Mouse (Mus musculus) right cerebral cortex, adult 2 months (tissue): ENCODE measurements at regions not wholly inside any gene's neighbourhood (a gene's known extent, or its start where the extent isn't known, plus 50 kb on each side); places are given as distances from the start of the nearest gene placed in this dataset.
"Not testable (repeated sequence)": the region's sequence is repeated elsewhere in the genome, so short reads cannot be mapped to it uniquely, and the experiment has no call there.

Experiments
- DNase-seq, 2 experiments: peaks; one replicate each; pipeline ENCODE4 v3.0.0; 2021 to 2022; ENCODE audit warnings: low spot score in 2 of 2

DNA sequence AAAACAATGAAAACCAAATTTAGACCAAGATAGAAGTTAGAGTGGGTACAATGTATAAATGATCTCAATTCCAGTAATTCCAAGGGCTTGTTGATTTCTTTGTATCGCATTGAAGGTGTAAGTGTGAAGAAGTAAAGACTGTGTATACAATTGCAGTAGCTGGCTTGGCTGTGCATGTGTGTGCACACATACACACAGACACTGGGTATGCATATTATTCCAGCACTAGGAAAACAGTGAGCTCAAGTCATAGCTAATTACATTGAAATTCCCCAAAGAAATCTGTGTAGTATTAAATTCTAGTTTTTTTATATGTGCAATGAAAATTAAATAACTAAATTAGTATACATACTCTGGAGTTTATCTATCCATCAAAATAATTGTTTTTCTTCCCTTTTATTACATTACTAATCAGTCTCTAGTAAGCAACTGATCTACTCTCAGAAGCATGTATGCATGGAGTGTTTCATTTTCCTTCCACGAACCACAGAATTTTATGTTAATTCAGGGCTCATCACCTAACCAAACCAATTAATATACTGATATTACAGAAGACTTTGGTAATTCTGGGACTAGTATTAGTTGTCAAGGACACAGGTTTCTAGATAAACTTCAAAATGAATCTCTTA lies 56.5 kb downstream of the Gm8797 start:
- DNase-seq: no peak

DNA sequence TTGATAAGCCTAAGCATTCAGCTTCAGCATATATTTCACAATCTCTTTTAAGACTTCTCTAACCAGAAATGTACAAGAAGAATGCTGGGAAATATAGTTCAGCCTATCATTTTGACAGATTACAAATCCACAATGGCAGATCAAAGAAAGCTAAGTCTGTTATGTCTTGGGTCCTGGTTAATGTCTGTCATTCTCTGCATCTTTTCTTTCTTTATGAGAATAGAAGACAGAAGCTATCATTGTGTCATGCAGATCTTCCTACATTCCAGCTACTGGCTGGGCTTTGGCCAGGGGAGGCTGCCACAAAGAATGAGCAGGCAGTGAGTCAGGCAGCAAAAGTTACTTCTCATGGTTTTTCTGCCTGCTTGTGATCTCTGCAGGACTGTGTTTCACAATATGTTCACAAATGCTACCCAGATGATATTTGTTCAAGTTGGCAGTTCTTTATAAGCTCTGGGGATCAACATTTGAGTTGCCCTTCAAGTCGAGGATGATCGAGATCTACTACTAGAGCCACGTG lies 60.5 kb downstream of the Gm8797 start:
- no peak for DNase-seq

DNA sequence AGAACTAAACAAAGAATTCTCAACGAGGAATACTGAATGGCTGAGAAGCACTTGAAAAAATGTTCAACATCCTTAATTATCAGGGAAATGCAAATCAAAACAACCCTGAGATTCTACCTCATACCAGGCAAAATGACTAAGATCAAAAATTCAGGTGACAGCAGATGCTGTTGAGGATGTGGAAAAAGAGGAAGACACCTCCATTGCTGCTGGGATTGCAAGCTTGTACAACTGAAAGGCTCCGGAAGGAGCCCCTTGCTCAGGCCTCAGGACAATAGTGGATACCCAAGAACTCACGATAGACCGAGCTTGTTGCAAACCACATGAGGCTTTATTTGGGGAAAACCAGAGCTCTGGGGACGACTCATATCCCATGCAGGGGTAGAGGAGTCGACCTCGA lies 69.6 kb downstream of the Gm8797 start:
- not testable (repeated sequence) for DNase-seq

DNA sequence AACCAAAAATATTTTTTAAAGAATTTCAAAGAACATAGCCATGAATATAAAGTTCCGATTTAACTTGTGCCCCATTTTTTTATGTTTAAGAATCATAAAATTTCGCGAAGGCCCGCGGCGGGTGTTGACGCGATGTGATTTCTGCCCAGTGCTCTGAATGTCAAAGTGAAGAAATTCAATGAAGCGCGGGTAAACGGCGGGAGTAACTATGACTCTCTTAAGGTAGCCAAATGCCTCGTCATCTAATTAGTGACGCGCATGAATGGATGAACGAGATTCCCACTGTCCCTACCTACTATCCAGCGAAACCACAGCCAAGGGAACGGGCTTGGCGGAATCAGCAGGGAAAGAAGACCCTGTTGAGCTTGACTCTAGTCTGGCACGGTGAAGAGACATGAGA lies 109.6 kb downstream of the Gm8797 start:
- peak; percentile 100 for DNase-seq

DNA sequence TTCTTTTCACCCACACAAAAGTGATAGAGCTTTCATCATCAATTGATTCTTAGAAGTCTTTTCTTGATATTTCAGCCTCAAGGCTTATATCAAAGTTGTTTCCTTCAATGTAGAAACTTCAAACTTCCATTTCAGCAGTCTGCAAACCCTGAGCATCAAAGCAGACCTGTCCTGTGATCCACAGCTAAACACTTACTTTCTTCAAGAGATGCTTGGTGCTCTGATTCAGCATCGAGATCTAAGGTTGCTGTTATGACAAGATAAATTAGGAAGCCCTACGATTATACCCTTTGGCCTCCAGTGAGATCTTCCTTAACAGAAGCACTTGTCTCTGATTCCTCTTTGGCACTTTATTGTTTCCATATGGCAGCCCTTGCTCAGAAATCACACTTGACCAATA lies 119.8 kb downstream of the Gm8797 start:
- DNase-seq: no peak

DNA sequence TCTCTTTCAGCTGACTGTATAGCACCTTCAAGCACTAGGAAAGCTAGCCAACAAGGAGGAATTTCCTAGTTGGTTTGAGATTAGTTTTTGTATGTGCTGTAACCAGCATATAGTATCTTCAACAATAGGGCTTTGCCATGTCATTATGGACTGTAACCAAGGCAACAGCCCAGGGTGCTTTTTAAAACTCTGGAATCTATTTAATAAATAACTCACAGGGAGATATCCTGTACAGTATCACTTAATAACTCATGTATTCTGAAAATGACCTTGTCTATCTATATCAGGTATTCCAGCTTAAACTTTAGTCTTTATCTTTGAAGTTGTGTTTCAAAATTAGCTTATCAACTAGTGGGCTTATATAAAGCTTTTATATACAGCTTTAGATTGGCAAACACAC lies 128.5 kb downstream of the Gm8797 start:
- DNase-seq: no peak

DNA sequence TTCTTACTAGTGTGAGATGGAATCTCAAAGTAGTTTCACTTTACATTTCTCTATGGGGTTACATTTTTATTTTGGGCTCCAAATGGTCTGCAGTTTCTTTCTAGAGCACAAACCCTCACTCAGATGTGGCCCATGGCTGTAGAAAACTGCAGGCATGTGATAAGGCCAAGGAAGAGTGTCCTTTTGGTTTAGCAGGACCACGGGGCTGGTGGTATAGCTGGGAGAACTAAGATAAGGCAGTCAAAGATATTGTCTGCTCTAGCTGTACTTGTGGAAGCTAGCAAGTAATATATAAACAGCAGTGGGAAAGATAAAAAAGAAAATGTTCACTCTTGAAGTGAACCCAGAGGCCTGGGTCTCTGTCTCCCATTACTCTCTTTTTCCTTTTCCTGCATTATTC lies 166.9 kb downstream of the Gm8797 start:
- no peak for DNase-seq

DNA sequence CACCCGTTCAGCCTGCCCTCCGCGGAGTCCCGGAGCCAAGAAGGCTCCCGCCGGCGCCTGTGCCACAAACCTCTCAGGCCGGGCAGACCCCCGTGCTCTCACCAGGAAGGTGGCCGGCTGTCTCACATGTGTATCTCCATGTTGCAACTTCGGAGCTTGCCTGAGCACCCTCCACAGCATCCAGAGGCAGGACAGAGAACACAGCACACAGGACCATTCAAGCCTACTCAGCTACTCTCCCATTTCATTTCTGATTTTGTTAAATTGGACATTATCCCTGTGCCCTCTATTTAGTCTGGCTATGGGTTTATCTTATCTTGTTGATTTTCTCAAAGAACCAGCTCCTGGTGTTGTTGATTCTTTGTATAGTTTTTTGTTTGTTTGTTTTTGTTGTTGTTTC lies 199.6 kb downstream of the Gm8797 start:
- DNase-seq: not testable (repeated sequence)

DNA sequence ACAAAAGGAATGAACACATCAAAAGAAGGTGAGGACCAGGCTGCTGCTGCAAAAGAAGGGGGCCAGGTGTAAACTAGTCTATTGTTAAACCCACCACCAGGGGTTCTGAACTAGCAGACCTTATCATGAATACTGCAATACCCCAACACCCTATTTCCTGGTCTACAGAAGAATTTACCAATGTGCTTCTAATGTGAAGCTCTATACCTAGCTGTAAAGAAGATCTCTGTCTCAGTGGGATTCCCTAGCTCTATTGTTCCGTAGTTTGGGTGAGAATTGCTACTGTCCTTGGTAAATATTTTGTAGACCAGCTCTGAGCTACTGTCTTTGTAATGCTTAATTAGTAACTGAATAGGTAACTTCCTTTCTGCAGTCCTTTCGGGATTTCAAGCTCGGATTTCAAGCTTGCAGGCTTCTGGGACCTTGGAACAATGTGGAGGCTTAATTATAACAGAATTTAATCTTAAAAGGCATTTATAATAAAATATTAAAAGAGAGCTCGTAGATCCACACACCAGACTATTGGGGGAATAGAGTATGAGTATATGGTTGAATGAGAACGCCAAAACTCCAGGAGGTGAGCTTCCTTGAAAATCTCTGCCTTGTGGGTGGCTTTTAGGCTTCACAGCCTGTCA lies 238.5 kb downstream of the Gm8797 start:
- DNase-seq: not testable (repeated sequence)

DNA sequence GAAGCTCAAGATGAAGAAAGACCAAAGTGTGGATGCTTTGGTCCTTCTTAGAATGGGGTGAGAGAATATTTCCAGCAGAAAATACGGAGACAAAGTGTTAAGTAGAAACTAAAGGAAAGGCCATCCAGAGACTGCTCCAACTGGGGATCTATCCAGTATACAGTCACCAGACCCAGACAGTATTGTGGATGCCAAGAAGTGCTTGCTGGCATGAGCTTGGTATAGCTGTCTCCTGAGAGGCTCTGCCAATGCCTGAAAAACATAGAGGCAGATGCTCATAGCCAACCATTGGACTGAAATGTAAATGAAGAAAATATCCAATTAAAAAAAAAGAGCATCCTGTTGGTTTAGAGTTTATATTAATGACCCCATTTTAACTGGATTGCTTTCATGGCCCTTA lies 253.8 kb downstream of the Gm8797 start:
- DNase-seq: no peak

DNA sequence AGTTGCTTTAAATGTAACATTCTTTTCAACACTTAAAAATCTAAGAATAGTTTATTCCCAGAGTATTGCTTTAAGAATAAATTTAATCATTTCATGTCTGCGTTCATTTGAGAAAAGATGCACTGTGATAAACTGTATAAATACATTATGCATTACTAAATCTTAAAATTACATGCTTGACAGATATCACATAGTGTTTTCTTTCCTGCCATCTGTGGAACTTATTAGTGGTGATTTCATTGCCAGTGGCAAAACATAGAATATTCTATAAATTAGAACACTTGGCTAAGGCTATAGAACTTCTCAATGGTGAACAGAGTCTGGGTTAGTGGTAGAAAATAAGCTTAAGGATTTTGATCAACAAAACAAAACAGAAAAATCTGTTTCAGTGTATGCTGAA lies 268.1 kb downstream of the Gm8797 start:
- no peak for DNase-seq

DNA sequence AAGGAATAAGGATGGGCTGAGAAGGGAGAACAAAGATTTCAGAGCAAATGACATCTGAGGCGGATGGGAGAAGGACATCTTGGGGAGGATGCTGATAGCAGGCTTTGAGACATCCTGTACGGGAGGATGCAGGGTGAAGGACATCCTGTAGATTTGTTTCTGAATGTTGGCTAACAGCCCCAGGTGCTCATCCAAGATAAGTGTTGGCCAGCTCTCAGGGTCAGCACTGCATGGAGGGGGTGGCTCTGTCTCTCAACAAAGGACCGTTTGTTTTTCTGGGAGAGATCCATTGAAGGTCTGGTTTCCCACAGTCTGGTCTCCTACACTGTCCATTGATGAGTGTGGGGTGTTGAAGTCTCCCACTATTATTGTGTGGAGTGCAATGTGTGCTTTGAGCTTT lies 290.7 kb downstream of the Gm8797 start:
- DNase-seq: not testable (repeated sequence)

DNA sequence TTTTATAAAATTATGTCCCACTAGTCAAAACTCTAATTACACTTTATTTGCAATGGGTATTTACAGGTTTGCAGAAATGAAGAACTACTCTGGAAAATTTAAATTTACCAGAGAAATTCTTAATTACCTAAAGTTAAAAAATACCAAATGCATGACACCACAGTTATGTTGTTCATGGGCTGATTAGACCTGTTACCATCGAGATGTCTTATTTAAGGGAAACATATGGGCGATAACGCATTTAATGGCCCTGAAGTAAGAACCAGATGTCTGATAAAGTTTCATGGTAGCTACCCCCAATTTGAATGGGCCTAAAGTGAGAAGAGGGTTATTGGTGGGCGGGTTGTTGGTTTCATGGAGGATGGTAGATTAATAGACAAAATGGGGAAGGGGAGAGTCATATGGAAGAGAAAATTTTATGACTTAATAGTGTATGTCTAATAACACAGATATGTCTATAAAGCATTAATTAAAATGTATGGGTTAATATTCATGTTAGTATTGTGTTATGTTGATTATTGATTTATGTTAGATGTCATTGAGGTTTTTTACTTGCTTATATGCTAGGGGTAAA lies 299.0 kb downstream of the Gm8797 start:
- DNase-seq: no peak

DNA sequence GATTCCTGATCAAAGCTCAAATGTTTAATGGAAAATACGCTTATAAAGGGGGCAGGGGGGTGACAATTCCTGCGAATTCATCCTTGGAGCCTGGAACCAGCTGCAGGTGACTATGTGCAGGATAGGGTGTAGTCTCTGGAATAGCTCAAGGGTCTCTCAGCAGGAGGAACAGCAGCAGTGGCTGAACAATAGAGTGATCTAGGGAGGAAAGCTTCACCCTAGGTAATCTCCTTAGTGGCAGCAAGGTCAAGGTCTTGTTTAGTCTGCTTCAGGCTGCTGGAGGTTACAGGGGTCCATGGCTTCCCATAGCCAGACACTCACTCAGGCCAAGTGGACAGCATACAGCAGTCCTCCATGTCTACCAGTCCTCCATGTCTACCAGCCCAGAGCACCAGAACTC lies 301.3 kb downstream of the Gm8797 start:
- DNase-seq: no peak

DNA sequence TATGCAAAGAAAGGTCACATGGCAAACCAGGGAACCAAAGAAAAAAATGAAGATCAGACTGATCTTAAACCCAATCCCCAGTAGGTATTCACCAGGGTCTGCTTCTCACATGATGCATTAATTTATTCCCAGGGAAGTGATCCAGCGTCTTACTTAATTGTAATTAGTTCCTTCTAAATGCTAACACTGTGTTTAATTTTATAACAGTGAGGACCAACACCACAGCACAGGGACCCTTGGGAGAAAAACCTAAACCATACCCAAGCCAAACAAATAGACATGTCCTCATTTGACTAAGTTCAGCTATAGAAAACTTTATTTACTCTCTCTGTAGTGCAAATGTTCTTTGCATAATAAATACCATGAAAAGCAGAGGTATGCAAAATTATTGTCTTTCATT lies 333.2 kb downstream of the Gm8797 start:
- no peak for DNase-seq

DNA sequence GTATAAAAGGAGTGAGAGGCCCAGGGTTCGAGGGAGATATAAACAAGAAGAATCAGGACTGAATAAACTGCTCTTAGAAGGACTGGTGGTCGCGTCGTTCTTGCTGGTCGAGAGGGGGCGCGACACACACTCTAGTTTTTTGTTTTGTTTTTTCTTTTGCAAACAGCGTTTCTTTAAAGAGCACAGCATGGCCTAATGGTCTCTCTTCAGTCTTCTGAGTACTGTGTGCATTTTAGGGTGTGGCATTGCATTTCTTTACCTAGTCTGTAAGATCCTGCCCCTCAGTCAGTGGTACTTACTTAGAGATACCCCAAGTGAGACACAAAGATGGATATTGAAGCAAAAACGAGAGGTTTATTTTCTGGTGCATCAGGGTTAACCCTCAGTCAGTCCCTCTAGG lies 336.7 kb downstream of the Gm8797 start:
- DNase-seq: no peak

DNA sequence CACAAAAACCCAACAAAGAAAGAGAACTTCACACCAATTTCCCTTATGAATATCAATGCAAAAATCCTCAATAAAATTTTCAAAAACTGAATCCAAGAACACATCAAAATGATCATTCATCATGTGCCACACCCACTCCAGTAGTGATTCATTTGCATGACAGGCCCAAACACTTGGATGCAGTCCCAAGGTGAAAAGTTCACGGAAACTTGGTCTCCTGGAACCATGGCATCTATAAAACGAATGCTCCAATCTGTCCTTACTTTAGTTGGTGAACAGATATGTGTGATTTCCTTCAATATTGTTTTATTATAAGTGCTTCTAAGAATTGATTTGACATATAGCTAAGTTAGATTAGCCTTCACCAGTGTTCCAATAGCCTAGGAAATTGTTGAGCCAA lies 343.3 kb downstream of the Gm8797 start:
- DNase-seq: no peak

DNA sequence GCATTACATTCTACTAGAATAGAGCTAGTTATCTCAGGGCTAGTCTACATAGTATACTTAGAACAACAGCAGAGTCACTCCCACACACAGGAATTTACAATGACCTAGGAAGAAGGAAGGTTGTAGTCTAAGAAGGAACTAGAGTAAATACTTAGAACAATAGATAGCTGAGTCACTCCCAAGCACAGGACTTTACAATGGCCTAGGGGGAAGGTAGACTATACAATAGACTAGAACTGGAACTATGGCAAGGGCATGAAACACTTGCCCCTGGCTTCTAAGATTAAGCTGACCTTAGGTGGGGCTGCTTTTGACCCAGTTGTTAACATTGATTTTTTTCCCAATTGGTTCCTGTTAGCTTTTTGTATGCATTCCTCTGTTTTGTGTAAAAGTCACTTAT lies 343.8 kb downstream of the Gm8797 start:
- not testable (repeated sequence) for DNase-seq

DNA sequence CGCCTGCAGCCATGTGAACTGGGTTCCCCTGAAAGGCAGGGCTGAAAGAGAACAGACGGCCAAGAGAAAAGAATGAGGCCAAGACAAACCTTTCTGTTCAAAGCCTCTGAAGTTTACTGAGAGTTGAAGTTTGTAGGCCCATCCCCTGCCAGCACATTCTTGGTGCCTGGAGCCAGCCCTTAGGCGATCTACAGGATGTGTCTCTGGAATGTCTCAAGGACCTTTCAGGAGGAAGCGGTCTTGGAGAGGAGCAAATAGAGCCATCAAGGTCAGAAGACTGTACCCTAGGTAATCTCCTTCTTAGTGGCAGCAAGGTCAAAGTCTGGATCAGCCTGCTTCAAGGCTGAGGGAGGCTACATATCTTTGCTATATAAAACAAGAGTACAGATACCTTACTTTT lies 350.3 kb downstream of the Gm8797 start:
- no peak for DNase-seq

DNA sequence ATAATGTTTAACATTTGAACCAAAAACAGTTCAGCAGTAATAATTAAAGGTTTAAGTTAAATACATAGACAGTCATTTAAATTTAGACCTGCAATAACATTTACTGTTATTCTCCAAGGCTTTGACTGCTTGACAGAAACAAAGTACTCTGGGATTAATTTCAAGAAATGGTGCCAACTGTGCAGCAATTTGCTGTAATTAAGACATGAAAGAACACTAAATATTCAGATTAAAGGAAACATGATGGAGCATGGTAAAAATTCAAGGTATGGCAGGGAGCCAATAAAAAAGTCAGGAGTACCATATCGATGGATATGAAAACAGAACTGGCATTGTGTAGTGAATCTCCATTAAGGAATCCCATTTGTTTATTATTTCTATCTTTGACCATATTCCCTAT lies 352.3 kb downstream of the Gm8797 start:
- no peak for DNase-seq

DNA sequence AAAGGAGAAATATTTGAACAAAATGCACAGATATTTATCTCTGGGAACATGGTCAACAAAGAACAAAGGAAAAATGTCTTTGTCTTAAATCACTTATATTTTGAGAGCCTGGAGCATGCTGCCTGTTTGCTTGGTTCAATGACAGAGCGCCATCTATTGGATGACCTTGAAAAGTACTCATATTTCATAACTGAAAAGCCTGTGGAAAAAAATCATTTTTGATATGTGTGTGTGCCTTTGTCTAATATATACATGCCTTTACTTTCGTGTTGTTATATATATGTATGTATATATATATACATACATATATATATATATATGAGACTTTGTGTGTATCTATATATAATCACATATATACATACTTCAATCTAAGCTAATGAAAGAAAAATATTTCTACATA lies 356.1 kb downstream of the Gm8797 start:
- peak in 1 of 2 experiments; percentile 14 for DNase-seq

DNA sequence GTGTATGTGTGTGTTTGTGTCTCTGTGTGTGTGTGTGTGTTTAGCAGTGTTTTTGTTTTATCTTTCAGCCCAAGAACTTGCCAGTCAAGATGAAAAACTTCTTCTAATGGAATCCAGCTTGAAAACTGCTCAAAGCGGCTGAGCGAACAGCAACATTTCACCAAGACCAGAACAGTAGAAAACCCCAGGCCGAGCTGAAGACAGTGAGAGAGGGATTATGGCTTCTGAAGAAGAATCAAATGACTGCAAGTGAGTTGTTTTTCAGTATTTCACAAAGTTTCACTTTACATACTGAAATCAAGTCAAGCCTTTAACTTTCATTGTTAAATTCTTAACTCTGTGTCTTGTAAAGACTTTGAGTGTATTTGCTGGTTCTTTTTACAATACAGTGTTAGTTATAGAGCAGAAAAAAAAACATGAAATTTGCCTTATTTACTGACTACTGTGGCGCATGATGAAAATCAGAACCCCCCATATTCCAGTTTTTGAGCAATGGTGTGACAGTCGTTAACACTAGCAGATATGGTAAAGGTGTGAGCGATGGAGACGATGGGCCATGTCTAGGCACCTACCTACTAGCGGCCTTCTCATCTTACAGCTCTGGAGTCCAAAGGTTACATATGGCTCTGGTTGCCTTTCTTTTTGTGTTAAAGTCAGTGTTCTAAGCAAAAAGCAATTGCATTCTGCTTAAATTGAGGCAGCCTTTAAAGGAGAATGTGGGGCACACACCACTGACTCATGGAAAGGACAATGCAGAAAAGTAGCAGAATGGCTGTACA lies 357.0 kb downstream of the Gm8797 start:
- no peak for DNase-seq

DNA sequence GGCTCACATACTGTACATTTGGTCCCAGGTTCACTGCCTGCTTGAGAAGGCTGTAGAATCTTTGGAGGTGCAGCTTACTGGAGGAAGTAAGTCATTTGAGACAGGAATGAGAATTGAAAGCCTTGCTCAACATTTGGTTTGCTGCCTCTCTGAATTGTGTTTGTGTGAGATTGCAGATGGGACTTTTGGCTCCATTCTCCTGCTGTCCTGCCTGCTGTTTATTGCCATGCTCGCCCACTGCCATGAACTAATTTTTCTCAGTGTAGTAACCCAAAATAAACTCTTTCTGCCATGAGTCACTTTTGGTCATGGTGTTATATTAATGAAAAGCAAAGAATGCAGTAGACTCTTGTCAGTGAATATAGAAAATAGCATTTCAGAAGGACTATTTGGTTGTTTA lies 368.1 kb downstream of the Gm8797 start:
- DNase-seq: peak; percentile 3 to 5
